Mouse (Mus musculus) brain, embryonic 14.5 days (tissue): ENCODE measurements around the gene 1700028K03Rik.

ENCODE experiments used
- CTCF ChIP-seq: fragments of 200-500 bp; IDR thresholded peaks from 2 replicates; pipeline ENCODE4 v1.5.1; 2012; ENCODE audit warnings: inconsistent platforms, mild to moderate bottlenecking, moderate library complexity, borderline replicate concordance; ENCODE audit not compliant: insufficient read depth, insufficient read length; ENCODE audit errors: extremely low read depth
- POLR2A ChIP-seq: fragments of 200-500 bp; IDR thresholded peaks from 2 replicates; pipeline ENCODE4 v1.6.1; 2012; ENCODE audit warnings: mild to moderate bottlenecking, inconsistent platforms, borderline replicate concordance; ENCODE audit not compliant: poor library complexity, insufficient read depth, insufficient read length, severe bottlenecking; ENCODE audit errors: extremely low read depth

DNA sequence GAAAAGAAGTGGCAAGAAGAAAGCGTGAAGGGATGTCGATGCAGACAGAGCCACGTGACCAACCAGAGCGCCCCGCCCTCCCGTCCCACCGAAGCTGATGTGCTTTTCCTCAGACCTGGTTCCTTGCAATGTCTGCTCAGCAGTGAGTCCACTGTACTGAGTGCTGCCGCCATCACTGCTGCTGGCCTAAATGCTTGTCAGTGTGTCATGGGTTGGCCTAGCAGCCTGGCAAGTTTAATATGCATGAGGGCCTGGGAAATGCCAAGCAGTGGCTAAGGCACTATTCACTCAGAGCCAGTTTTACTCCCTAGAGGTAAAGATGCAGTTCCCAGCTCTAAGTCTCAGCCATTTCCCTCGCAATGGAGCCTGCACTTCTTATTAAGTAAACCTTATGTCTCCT is 34.6 kb downstream of the 1700028K03Rik start:
- no peak for TF ChIP-seq POLR2A
- no peak for TF ChIP-seq CTCF
